Mouse (Mus musculus) G1E (cell line): ENCODE results near the gene Efna2.

Experiments used
- CTCF ChIP-seq: IDR thresholded peaks from 2 replicates; pipeline ENCODE4 v1.5.1; 2012; ENCODE audit warnings: low read depth, low read length, inconsistent platforms, mixed read lengths
- GATA2 ChIP-seq: IDR thresholded peaks from 2 replicates; pipeline ENCODE4 v1.6.1; 2012; ENCODE audit warnings: low read depth, low read length, inconsistent platforms, borderline replicate concordance

DNA sequence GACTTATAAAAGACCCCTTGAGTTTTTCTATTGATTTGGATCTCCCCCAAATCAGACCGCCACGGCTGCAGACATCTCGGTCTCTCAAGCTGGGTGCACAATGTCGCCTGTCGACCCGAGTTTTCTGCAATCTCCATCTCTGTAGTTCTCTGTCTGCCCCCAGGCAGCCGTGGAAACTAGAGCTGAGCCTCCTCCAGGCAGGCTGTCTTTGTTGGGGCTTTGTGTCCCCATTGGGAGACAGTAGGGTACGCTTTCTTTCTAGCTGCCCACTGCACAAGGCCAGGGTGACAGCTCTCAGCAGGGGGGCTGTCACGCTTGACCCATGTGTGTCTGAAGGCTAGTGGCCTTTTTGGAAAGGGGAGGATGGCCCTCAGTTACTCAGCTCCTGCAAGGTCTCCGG is 28.4 kb downstream of the Efna2 start:
- no peak for TF ChIP-seq CTCF
- no peak for TF ChIP-seq GATA2
